Mouse (Mus musculus): Measurements from ENCODE around the gene Smr2. TPM values are rescaled to one million over a fixed set of nuclear protein-coding genes. Genes with fewer than 3 reads are reported as not detected.

The Smr2 gene
- polyA plus RNA-seq (2012; rRNA removed): not detected in 2 replicates

DNA sequence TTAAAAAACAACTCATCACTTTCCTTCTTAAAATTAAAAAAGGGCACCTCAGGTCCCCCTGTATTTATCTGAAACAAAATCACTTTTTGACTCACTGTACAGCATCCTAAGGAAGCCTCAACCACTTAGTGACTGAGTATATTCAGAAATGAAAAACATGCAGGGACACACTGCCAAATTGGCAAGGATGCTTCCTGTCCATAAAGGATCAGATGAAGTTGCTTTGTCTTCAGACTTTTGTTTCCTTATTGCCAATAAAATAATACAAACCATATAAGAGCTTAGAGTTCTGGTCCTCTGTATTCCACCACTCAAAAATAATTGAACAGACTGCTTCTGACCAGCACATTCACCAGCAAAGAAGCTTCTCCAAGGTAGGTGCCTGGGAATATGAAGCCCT, at the start of gene Smr2:
Gene Smr2, plus strand, starts transcription at position 301 of the 400 bp plus-strand sequence.

DNA sequence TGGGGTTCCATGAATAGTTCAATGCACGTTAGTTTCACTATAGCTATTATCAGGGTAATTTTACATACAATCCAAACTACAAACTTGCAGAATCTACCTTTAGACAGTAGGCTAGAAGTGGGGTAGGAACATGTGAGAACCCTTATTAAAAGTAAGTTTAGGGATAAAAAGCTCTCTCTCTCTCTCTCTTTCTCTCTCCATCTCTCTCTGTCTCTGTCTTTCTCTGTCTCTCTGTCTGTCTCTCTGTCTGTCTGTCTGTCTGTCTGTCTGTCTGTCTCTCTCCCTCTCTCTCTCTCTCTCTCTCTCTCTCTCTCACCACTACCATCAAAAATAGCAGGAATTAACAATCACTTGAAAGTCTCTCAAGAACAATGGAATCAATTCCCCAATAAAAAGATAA, 25.1 kb downstream of the Smr2 start, which contains the start of gene Gm11116:
Gene Gm11116, minus strand, starts transcription at position 101 of the 400 bp plus-strand sequence.

DNA sequence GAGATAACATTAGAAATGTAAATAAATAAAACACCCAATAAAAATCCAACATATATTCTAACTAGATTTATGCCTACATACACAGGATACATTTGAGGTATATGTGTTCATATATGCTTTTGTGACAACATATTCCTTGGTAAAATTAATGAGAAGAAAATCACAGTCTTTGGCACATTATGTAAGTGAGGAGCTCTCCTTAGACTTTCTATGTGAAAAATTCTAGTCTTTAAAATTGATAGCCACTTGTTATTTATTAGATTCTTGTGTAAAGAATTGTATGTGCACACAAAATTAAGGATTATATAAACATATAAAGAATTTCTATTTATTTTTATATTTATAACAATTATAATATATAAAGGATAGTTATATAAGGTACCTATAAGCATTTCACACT, 67.6 kb downstream of the Smr2 start, which contains the start of gene Gm11115:
Gene Gm11115, minus strand, starts transcription at position 101 of the 400 bp plus-strand sequence.

Other genes starting within 250 kb of the Smr2 start
- gene Odam, start 201.5 kb upstream of the Smr2 start, polyA plus RNA-seq (2012; rRNA removed): not detected in 2 replicates
- gene Csn3, start 161.0 kb upstream of the Smr2 start, polyA plus RNA-seq (2012; rRNA removed): 0.09 TPM in 1 of 2 replicates, not detected in the other
- gene 2310003L06Rik, start 117.1 kb upstream of the Smr2 start, polyA plus RNA-seq (2012; rRNA removed): not detected in 2 replicates
- gene Gm28434, start 117.0 kb upstream of the Smr2 start, polyA plus RNA-seq (2012; rRNA removed): not detected in 2 replicates
- gene Cabs1, start 107.1 kb upstream of the Smr2 start, polyA plus RNA-seq (2012; rRNA removed): not detected in 2 replicates
- gene Smr3a, start 84.0 kb upstream of the Smr2 start, polyA plus RNA-seq (2012; rRNA removed): not detected in 2 replicates
- not detected in 2 replicates for gene Gm11116, start 25.0 kb downstream of the Smr2 start, polyA plus RNA-seq (2012; rRNA removed)
- gene Gm11115, start 67.5 kb downstream of the Smr2 start, polyA plus RNA-seq (2012; rRNA removed): not detected in 2 replicates
- gene Gm7714, start 182.4 kb downstream of the Smr2 start, polyA plus RNA-seq (2012; rRNA removed): not detected in 2 replicates
- not detected in 2 replicates for gene Prol1, start 230.8 kb downstream of the Smr2 start, polyA plus RNA-seq (2012; rRNA removed)

Measured in central nervous system, embryonic 11.5 days (tissue).